Mouse (Mus musculus) left cerebral cortex, adult 2 months (tissue): ENCODE measurements around the gene Prkce. TPM values are rescaled to one million over a fixed set of nuclear protein-coding genes. Genes with fewer than 3 reads are reported as not detected.
A peak's percentile ranks its signal among the peaks of the same experiment; 100 is the strongest.

Experiments
- DNase-seq, 2 experiments: peaks; one replicate each; pipeline ENCODE4 v3.0.0; 2021 to 2022; ENCODE audit warnings: low spot score in 2 of 2, mixed read lengths in 1 of 2; ENCODE audit errors: extremely low spot score in 1 of 2
- H3K27ac ChIP-seq: fragments of 200-600 bp; 2 replicates; pipeline ENCODE4 v1.8.1; 2022
- H3K4me3 ChIP-seq: fragments of 200-600 bp; 2 replicates; pipeline ENCODE4 v1.8.1; 2022
- CTCF ChIP-seq: fragments of 200-600 bp; IDR thresholded peaks from 2 replicates; pipeline ENCODE4 v1.8.1; 2022; ENCODE audit warnings: antibody characterized with exemption, mild to moderate bottlenecking, moderate library complexity
- intact Hi-C: fragments of 180-260 bp; cut with DNase I; formaldehyde crosslinking; loops from one replicate; pipeline ENCODE4 v1.15.1; 2025
- long read RNA-seq, 2 experiments: library from polyadenylated mRNA; stranded (forward); transcript quantifications; one replicate each; pipeline ENCODE4 v2.0.0; 2021; ENCODE audit warnings: borderline mapping rate in 2 of 2
- total RNA-seq, 2 experiments: library from RNA; stranded (reverse); gene quantifications; 2 replicates each; pipeline ENCODE4 v1.2.3; 2021

Gene Prkce
- total RNA-seq = 100 to 1,000 TPM; 277 to 284 TPM
- long read RNA-seq, experiment 1, full-length matches to known transcripts = 134 of 195 reads
- long read RNA-seq, experiment 1, partial matches to known transcripts = 27 of 195 reads
- long read RNA-seq, experiment 1, other reads (novel, unspliced or antisense) = 34 of 195 reads
- long read RNA-seq, experiment 2, full-length matches to known transcripts = 120 of 158 reads
- long read RNA-seq, experiment 2, partial matches to known transcripts = 30 of 158 reads
- long read RNA-seq, experiment 2, other reads (novel, unspliced or antisense) = 8 of 158 reads

DNA sequence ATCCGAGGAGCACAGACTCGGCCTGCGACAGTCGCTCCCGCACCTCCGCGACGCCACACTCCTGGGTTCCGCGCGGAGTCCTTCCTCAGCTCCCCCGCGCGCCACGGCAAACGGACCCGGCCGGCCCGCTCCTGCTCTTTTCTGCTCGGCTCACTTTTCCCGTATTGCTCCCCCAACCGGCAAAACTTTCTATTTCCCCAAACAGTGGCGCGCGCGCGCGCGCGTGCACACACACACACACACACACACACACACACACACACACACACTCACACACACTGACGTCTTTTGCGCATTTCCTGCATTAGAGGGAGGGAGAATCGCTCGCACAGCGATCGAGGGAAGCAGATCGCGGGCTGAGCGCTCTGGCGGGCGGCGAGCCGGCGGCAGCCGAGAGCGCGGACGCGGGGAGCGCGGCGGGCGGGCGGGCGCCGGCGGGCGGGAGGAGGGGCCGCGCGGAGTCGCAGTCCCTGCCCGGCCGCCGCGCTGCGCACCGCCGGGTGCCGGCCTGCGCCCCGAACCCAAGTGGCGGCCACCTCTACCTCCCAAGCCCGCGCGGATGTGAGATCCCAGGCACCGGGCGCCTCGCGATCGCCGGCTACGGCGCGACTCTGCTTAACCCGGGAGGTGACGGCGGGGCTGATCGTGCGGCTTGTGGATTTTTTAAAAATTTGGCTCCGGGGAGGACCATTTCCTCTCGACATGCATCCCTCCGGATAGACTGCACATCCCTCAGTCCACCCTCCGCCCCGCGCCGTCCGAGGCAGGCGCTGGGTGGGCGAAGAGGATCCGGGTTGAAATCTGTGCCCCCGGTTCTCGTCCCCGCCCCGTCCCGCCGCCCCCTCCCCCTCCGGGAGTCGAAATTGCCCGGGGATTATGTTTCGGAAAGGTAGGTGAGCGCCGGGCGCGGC, at the start of gene Prkce:
Prkce (plus strand) TSS at position 466 of the 911 bp plus-strand sequence.
- peak within 1 kb of the TSS; percentile 95 for H3K27ac ChIP-seq
- intact Hi-C loops = loop anchor here (1.0 to 5.0 kb wide), 4 partner anchors 47 to 180 kb away; no protein-coding TSS in a partner anchor
- TF ChIP-seq CTCF = peak; percentile 14
- peak; percentile 79 for DNase-seq
- peak within 1 kb of the TSS; percentile 74 for H3K4me3 ChIP-seq

DNA sequence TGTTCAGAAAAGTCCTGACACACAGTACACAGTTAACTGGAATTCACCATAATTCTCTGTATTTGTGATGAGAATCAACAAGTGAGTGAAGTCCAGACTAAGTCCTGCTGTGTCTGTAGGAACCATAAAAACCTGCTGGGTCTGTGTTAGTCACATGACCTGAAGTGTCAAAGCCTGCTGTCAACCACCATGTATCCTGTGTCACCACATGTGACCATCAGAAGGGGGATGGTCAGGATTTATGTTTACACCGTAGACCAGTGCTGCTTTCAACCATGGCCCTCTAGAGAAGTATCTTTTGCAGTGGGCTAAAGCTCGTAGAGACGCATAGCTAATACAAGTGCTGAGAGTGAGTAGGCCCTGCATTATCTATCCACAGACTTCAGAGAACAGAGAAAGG, 44.4 kb upstream of the Prkce start:
- Histone ChIP-seq H3K4me3 (no peak overlapping the region), H3K27ac (no peak overlapping the region)
- intact Hi-C loops = no loop called here
- TF ChIP-seq CTCF = no peak
- no peak for DNase-seq

DNA sequence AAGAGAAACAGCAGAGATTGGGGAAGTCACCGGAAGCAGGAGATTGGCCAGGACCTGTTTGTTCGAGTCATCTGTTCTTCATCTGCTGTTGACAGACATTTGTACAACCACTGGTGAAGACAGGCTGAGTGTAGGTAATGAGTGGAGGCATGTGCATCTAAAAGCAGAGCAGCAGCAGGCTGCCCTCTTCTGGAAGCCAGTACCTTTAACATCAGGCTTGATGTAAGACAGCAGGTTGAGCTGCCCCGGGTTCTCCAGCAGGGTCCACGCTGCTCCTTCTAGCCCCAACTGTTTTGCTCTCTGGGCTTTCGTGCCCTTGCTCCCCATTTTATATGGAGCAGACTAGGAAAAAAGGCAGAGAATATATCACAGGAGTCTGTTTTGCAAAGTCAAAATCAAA, 41.7 kb upstream of the Prkce start:
- peak; percentile 30 for TF ChIP-seq CTCF
- Histone ChIP-seq H3K4me3 (no peak overlapping the region), H3K27ac (no peak overlapping the region)
- intact Hi-C loops = no loop called here
- DNase-seq = no peak

DNA sequence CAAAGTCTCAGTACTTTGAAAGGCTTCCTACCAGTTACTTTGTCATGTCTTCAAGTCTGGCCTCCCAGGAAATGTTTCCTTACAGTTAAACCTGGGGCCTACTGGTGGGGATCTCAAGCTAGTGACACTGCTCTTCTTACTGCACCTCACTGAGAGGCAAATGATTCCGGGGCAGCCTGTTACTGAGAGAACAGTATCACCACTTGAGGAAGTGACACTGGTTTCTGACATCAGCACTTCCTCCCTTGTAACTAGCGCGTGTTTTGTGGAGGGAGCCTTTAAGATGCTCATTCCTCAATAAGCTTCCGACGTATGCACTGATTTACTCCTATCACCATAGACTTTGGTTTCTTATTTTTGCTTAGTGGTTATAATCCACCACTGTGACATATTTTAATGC, 39.4 kb upstream of the Prkce start:
- no peak overlapping the region for H3K27ac ChIP-seq
- TF ChIP-seq CTCF = no peak
- intact Hi-C loops = no loop called here
- no peak overlapping the region for H3K4me3 ChIP-seq
- no peak for DNase-seq

DNA sequence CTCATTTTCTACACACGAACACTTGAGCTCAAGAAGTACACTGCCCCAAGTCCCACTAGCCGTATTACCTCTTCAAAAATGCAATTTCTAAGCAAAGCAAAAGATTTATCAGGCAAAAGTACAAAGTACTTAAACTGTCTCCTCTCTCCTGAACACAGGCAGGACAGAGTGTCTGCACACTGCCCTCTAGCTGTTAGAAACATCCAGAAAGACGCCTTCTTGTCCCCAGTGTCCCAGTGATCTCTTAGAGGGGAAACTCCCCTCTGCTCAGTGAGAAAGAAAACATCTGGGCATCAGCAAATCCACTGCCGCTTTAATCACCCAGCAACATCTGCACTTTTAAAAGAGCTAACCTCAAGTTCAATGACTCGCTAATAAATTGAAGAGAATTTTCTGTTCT, 35.1 kb upstream of the Prkce start:
- H3K4me3 ChIP-seq = no peak overlapping the region
- peak; percentile 45 for TF ChIP-seq CTCF
- intact Hi-C loops = no loop called here
- no peak overlapping the region for H3K27ac ChIP-seq
- no peak for DNase-seq

DNA sequence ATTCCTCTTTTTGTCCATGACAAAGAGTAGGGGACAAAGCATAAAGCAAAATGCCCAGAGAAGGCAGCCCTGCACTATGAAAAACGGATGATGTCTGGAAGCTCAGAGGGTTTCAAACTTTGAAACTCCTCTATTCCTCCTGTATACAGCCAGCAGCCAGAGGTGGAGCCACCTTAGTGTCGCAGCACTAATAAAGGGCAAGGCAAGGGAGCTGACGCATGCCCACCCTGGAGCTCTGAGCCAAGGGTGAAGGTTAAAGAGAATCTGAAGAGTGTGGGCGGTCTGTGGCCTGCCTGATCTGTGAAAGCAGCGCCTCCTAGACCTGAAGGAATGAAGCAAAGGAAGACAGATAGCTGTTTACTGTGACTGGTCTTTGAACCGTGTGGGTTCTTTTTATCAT, 33.1 kb upstream of the Prkce start:
- no peak for DNase-seq
- Histone ChIP-seq H3K27ac (no peak overlapping the region), H3K4me3 (no peak overlapping the region)
- intact Hi-C loops = no loop called here
- TF ChIP-seq CTCF = no peak

DNA sequence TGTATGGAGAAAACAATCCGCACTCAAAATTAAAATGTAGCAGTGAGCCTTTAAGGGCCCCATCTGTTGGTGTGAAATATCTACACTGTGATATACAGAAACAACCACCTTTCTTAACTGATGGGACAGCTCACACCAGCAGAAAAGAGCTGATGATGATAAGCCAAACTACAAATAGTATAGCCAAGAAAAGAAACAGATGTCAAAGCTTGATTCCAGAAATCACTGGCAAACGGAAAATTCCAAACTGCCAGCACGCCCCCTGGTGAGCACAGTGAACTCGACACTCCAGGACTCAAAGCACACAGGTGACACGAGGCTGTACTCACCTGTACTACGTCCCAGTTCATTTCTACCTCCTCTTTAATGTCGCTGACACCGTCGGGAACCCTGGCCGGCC, 31.8 kb upstream of the Prkce start:
- TF ChIP-seq CTCF = peak; percentile 29
- no peak overlapping the region for H3K27ac ChIP-seq
- peak in 1 of 2 experiments; percentile 20 for DNase-seq
- H3K4me3 ChIP-seq = no peak overlapping the region
- intact Hi-C loops = no loop called here

DNA sequence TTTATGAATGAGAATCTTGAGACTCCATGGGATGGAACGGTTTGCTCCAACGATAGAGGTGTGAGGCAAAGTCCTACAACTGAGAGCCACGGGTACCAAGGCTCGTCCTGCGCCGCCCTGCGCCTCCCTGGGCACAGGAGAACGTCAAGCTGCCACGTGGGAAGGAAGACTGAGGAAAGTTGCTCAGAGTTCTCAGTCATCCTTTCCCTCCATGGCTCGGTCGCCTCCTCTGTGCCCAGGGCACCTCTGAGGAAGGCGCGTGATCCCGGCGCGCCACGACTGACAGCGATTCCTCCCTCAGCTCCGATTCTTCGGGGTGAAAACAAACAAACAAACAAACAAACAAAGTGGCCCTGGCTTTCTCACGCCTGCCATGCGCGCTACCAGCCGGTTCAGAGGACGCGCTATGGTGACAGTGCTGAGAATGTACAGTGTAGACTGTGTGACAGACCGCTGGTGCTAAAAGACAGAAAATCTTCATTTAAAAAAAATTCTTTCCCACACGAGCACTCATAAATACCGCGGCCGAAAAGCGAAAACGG, 23.0 kb upstream of the Prkce start:
- Histone ChIP-seq H3K4me3 (peak overlapping the region; percentile 72), H3K27ac (peak overlapping the region; percentile 78; the same call in 1 of the 2 replicates)
- intact Hi-C loops = no loop called here
- peak; percentile 22 to 25 for DNase-seq
- TF ChIP-seq CTCF = no peak

DNA sequence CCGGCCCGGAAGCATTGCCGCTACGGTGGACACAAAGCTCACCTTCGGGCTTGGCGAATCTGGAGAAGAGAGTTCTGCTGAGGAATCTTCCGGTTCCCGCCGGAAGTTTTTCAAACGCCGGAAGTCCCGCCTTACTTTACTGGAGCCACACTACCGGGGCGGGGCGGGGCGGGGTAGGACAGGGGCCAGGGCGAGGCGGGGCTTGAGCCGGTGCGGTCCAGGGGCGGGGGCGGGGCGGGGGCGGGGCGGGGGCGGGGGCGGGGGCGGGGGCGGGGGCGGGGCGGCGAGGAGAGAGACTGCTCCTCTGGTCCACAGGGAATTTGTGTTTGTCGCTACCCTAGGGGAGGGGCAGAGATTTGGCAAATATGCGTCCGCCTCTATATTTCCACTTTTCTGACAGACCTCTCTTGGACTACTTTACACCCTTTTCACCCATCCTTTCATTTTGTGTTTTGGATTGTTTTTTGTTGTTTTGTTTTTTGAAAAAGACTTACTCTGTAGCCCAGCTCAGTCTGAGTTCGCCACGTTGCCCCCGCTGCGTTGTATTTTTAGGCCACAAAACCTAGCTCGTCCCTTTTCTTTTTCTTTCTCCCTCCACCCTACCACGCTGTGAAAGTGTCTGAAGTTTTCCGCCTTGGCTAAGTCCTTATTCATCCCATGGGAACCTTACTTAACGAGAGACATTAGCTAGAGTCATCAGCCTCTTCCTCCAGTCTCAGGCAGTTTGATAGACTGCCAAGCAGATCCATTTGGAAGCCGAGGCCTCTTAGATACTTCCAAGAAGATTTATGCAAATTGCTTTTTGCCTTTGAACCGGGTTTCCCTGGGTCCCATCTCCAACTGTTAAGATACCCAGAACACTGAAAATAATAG, 22.3 kb upstream of the Prkce start, which contains the start of gene Srbd1:
Srbd1 (minus strand) TSS at position 97 of the 873 bp plus-strand sequence.
- no peak for TF ChIP-seq CTCF
- peak within 1 kb of the TSS; percentile 85 for H3K27ac ChIP-seq
- intact Hi-C loops = no loop called here
- H3K4me3 ChIP-seq = peak within 1 kb of the TSS; percentile 72
- DNase-seq = peak; percentile 88 to 89

DNA sequence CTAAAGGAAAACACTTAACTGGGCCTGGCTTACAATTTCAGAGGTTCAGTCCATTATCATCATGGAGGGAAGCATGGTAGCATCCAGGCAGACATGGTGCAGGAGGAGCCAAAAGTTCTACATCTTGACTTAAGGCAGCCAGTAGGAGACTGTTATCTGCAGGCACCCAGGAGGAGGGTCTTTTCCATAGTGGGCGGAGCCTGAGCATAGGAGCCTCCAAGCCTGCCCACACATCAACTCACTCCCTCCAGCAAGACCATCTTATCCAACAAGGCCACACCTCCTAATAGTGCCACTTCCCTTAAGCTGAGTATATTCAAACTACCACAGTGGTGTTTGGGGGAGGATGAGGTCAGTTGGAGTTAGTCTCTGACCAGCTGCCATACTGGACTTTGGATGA, 17.9 kb upstream of the Prkce start:
- DNase-seq = no peak
- no peak for TF ChIP-seq CTCF
- Histone ChIP-seq H3K27ac (no peak overlapping the region), H3K4me3 (no peak overlapping the region)
- intact Hi-C loops = no loop called here

DNA sequence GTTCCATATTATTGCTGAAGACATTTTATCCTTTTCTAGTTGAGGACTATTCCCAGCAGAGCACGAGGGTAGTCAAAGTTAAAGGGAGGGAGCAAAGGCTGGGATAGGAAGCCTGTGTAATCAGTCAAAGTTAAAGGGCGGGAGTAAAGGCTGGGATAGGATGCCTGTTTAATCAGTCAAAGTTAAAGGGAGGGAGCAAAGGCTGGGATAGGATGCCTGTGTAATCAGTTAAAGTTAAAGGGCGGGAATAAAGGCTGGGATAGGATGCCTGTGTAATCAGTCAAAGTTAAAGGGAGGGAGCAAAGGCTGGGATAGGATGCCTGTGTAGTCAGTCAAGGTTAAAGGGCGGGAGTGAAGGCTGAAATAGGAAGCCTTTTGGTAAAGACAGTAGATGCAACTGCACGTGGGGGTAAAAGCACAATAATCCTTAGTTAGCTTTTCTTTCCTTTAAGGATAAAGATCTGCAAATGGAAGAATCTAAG, 16.7 kb upstream of the Prkce start:
- no peak for TF ChIP-seq CTCF
- Histone ChIP-seq H3K27ac (no peak overlapping the region), H3K4me3 (no peak overlapping the region)
- intact Hi-C loops = no loop called here
- DNase-seq = peak; percentile 54 to 65
